Mouse (Mus musculus): Measurements from ENCODE around the gene Tiam1.

DNA sequence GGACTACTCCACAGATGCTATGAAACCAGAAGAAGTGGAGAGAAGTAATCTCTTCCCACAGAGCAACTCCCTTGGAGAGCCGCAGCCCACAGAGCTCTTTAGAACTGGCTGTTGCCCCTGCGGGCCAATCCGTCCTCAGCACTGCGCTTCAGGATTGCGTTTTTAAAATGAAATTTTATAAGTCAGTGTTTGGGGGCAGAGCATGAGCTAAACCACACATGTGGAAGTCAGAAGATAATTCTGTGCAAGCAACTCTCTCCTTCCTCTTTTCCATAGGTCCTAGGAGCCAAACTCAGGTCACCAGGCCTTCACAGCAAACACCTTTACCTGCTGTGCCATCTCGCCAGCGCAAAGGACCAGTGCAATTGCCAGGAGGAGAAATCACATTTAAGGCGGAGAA is 98.0 kb downstream of the Tiam1 start:
- TF ChIP-seq CTCF (IDR thresholded peaks at IDR 0.05; ENCODE audit: low read depth, low read length), result no peak
- no peak for TF ChIP-seq GATA1 (IDR thresholded peaks at IDR 0.05; ENCODE audit: borderline replicate concordance, low read length)
- no peak for TF ChIP-seq TAL1 (conservative IDR thresholded peaks at IDR 0.05; ENCODE audit: low read depth, low read length)
